Mouse (Mus musculus): ENCODE measurements around the gene Rpl19. TPM values are rescaled to one million over a fixed set of nuclear protein-coding genes. Genes with fewer than 3 reads are reported as not detected.

Rpl19 gene
- polyA plus RNA-seq (2015; fragmentation: Nextera tagmentation; extraction: Ambion mirVana) = 801 and 821 TPM in 2 replicates

DNA sequence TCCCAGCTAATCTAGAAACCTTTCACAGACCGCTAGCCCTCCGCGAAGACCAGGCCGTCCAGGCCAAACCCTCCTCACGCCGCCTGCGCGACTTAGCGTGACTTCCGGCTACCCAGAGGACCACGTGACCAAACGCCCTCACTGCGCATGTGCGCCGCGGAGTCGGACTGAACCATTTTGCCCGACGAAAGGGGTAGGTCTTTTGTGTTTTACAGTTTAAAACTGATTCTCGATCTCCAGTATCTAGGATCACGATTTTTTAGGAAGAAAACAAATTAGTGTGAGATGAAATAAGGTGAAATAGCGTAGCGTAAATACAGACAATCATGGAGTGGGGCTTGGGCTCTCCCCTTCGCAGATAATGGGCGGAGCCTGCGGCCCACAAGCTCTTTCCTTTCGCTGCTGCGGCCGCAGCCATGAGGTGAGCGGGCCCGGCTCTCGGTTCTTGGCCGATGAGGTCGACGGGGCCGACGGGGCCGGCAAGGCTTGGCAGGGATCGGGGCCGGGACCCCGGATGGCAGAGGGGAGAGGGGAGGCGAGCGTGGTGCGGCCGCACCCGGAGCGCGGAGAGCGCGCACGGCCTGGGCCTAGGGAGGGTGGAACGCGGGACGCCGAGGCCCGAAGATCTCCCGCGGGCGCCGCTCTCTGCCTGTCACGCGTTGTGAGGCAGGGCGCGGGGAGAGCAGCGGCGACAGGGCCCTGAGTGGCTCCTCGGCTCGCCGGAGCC, at the start of gene Rpl19:
Rpl19 (plus strand) TSS at position 141 of the 727 bp plus-strand sequence.
- H3K9ac ChIP-seq = peak within 1 kb of the TSS; percentile 99
- H3K27ac ChIP-seq = peak within 1 kb of the TSS; percentile 79
- peaks cover 30% of the 10 kb centered on the region for H3K4me1 ChIP-seq
- H3K27me3 ChIP-seq = no peaks in the 10 kb centered on the region
- H3K4me2 ChIP-seq = peak within 1 kb of the TSS; percentile 98
- peak within 1 kb of the TSS; percentile 93 for H3K4me3 ChIP-seq
- peaks cover 34% of the 10 kb centered on the region for H3K36me3 ChIP-seq (ENCODE audit: poor library complexity, severe bottlenecking)
- H3K9me3 ChIP-seq (replicated peaks) = no peaks in the 10 kb centered on the region
- 0% methylated on average over 48 of the region's 69 CpGs for WGBS
- ATAC-seq = peak; percentile 65

DNA sequence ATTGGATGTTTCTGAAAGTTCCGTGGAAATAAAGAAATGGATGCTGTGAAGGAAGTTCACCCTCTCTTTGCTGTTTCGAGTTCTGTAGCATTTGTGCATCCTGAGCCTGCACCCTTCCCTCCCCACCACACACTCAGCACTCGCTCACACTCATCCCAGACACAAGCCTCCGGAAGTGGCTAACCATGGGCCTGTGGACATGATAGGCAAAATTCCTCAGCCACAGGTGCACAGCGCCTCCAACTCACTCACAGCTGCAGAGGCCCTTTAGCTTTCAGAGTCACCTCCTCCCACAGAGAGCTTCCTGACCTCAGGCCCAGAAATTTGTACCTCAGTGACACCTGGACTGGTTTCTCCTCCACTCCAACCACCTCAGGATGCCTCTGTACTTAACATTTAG, 48.7 kb upstream of the Rpl19 start:
- Histone ChIP-seq H3K9ac (no peak overlapping the region), H3K4me2 (no peak overlapping the region), H3K4me1 (no peaks in the 10 kb centered on the region), H3K27ac (no peak overlapping the region), H3K27me3 (no peaks in the 10 kb centered on the region), H3K36me3 (ENCODE audit: poor library complexity, severe bottlenecking) (no peaks in the 10 kb centered on the region), H3K9me3 (replicated peaks) (no peaks in the 10 kb centered on the region), H3K4me3 (no peak overlapping the region)
- WGBS = 78% methylated on average over 5 of the region's 5 CpGs
- no peak for ATAC-seq

DNA sequence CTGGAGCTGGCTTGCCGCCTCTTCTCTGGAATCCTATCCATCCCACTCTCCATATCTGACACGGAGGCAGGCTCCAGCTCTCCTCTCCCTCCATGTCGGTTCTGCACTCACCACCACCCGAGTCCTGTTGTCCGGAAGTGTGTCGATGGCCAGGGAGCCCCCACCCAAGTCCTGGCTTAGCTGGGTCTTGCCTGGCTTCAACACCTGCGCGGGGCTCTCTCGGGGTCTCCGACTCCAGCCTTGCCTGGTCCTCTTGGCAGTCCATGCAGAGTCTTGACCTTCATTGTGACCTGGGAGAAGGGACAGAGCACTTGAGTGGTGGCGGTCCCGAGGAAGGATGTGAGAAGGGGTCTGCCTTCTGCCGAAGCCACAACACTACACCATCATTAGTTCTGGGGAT, 48.1 kb upstream of the Rpl19 start:
- Histone ChIP-seq H3K36me3 (ENCODE audit: poor library complexity, severe bottlenecking) (no peaks in the 10 kb centered on the region), H3K9me3 (replicated peaks) (no peaks in the 10 kb centered on the region), H3K4me2 (no peak overlapping the region), H3K9ac (no peak overlapping the region), H3K4me3 (no peak overlapping the region), H3K27ac (no peak overlapping the region), H3K4me1 (no peaks in the 10 kb centered on the region), H3K27me3 (no peaks in the 10 kb centered on the region)
- no peak for ATAC-seq
- 88% methylated on average over 13 of the region's 13 CpGs for WGBS

DNA sequence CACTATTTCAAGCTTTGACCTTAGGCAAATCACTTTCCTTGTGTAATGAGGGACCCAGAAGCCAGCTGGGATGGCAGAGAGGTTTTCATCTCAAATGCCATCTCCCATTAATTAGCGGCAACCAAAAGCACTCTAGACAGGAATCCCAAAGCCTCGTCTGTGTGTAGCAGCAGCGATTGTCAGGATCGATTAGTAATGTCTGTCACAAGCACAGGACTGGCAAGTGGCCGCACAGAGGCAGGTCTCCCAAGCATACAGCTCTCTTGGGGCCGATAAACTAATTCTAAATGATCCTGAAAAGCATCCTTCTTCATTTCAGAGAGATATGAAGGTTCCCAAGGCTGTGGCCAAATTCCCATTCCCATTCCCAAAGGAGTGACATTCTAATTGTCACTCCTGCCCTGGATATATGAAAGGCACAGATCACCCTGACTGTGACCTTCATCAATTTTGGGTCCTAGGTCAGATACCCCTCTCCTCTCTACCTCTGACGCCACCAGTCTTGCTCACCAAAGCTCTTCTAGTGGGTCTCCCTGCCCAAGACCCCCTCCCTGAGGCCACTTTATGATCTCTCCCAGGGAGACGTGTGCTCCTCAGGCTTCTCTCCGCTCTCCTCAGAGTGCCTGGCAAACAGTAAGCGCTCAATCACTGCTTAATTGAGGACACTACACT, 46.5 kb upstream of the Rpl19 start:
- Histone ChIP-seq H3K4me3 (no peak overlapping the region), H3K4me2 (no peak overlapping the region), H3K27ac (no peak overlapping the region), H3K36me3 (ENCODE audit: poor library complexity, severe bottlenecking) (no peaks in the 10 kb centered on the region), H3K4me1 (no peaks in the 10 kb centered on the region), H3K9me3 (replicated peaks) (no peaks in the 10 kb centered on the region), H3K27me3 (peaks cover 15% of the 10 kb centered on the region), H3K9ac (no peak overlapping the region)
- WGBS = 73% methylated on average over 10 of the region's 10 CpGs
- ATAC-seq = no peak

DNA sequence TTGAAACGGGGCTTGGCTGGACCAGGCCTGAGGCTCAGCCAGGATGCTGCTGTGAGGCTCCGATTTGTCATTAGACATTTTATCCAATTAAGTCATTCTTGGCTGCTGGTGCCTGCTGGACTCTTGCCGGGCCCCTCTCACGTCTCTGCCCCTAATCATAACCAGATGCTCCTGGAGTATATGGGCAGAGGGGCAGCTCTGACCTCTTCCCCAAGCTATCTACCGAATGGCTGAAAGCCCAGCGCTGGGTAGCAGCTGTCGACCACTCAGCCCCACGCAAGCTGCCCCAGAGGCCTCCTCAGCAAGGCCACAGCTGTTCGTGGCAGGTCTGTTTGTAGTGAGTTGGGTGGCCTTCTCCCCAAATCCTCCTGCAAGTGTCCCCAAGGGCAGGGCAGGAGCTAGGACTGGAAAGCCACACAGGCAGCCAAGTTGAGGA, 46.0 kb upstream of the Rpl19 start:
- Histone ChIP-seq H3K27me3 (peaks cover 21% of the 10 kb centered on the region), H3K36me3 (ENCODE audit: poor library complexity, severe bottlenecking) (no peaks in the 10 kb centered on the region), H3K4me2 (no peak overlapping the region), H3K9me3 (replicated peaks) (no peaks in the 10 kb centered on the region), H3K27ac (no peak overlapping the region), H3K4me1 (no peaks in the 10 kb centered on the region), H3K9ac (no peak overlapping the region), H3K4me3 (no peak overlapping the region)
- no peak for ATAC-seq
- WGBS = 73% methylated on average over 9 of the region's 9 CpGs

DNA sequence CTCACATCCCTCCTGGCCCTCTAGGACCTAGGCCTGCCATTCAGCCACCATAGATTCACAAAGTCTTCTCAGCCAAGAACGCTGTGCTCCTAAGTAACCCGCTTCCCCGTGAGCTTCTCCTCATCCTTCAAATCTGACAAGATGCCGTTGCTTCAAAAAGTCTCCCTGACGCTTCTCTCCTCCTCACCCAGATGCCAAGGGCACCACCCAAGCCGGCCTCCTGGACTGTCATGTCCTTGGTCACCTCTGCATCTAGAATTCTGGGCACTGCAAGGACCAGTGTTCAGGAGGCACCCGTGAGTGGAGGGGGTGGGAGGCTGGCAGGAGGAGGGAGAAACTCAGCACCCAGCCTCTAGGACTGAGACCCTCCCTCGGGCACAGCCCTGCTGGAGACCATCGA, 43.8 kb upstream of the Rpl19 start:
- Histone ChIP-seq H3K36me3 (ENCODE audit: poor library complexity, severe bottlenecking) (no peaks in the 10 kb centered on the region), H3K27me3 (peaks cover 39% of the 10 kb centered on the region), H3K4me1 (peaks cover 12% of the 10 kb centered on the region), H3K9me3 (replicated peaks) (no peaks in the 10 kb centered on the region), H3K4me3 (no peak overlapping the region), H3K9ac (no peak overlapping the region), H3K27ac (no peak overlapping the region), H3K4me2 (no peak overlapping the region)
- no peak for ATAC-seq
- 93% methylated on average over 9 of the region's 9 CpGs for WGBS

DNA sequence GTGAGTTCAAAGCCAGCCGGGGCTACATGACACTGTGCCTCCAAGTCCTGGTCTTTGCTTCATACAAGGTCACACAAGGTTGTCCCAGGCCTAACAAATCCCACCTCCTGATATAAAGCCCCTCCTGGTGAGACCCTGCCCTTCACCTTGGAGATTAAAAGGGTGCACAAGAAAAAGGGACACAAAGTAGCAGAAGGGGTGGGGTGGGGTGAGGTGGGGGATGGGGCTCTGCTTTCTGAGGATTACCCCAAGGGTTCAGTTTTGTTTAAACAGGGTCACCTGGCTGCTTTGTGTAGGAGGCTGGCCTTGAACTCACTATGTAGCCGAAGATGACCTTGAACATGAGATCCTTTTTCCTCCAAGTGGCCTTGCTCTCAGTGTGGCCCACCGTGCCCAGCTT, 43.0 kb upstream of the Rpl19 start:
- H3K4me2 ChIP-seq = no peak overlapping the region
- 86% methylated on average over 3 of the region's 3 CpGs for WGBS

DNA sequence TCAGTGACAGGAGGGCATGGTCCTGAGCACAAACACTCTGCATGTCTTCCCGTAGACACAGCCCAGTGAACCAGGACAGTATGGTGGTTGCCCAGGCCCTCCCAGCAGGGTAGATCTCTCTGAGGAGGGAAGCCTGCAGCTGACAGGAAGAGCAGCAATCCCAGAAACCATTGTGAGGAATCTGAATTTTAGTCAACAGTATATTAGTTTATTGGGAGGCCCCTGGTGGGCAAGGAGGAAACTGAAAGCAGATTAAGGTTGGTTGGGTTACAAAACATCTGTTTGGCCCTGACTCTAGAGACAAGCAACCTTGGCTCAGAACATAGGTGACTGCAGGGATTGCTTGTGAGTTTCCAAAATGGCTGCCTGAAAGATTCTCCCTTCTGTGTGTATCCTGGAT, 42.5 kb upstream of the Rpl19 start:
- no peaks in the 10 kb centered on the region for H3K36me3 ChIP-seq (ENCODE audit: poor library complexity, severe bottlenecking)

More for the DNA sequence above, 43.0 kb upstream of the Rpl19 start:
- no peak overlapping the region for H3K9ac ChIP-seq
- no peak for ATAC-seq
- no peaks in the 10 kb centered on the region for H3K9me3 ChIP-seq (replicated peaks)
- no peaks in the 10 kb centered on the region for H3K36me3 ChIP-seq (ENCODE audit: poor library complexity, severe bottlenecking)
- H3K4me3 ChIP-seq = no peak overlapping the region
- peaks cover 14% of the 10 kb centered on the region for H3K4me1 ChIP-seq
- H3K27me3 ChIP-seq = peaks cover 39% of the 10 kb centered on the region
- no peak overlapping the region for H3K27ac ChIP-seq

DNA sequence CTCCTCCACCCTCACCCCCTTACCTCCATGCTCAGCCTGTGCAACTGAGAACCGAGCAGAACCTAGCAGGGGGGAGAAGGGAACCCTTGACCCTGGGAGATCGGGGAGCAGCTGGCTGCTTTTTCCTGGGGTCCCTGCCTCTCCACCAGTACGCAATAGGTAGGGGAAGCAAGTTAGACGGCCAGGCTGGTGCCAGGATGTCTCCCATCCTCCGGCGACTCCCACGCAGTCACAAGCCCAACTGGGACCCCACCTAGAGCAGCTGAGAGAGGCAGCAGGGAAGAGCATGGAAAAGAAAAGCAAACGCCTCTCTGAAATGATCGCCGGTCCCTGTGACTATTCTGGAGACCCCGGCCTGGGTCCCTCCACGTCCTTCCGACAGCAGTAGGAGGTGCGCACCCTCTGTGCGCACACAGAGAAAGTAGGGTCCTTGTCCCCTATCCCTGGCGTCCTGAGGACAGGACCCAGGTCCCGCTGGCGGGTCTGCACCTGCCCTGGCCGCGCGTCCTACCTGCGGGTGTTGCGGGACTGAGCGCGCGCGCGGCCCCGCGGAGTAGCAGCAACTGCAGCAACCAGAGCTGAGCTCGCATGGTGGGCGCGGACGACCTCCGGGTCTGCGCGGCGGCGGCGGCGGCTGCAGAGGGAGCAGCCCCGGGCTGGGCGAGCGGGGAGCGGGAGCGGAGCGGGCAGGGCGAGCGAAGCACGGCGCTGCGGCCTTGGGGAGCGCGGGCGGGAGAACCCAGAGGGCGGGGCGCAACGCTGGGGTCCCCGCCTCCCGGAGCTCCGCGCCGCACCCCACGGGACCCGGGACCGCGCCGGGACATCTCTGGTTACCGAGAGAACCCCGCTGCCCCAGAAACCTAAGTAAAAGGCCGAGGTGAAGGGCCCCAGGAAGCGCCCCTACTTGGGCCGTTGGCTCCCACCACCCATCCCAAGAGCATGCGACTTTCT, 40.5 kb upstream of the Rpl19 start, which contains the start of gene Plxdc1:
Plxdc1 (minus strand) TSS at position 718 of the 951 bp plus-strand sequence.
- Histone ChIP-seq H3K4me3 (peak within 1 kb of the TSS; percentile 94), H3K4me2 (peak within 1 kb of the TSS; percentile 78), H3K36me3 (ENCODE audit: poor library complexity, severe bottlenecking) (no peaks in the 10 kb centered on the region), H3K27me3 (peaks cover 41% of the 10 kb centered on the region), H3K4me1 (peaks cover 26% of the 10 kb centered on the region), H3K27ac (no peak within 1 kb of the TSS), H3K9me3 (replicated peaks) (no peaks in the 10 kb centered on the region), H3K9ac (peak within 1 kb of the TSS; percentile 68)
- WGBS = 2% methylated on average over 65 of the region's 74 CpGs
- ATAC-seq = no peak

More for the DNA sequence above, 42.5 kb upstream of the Rpl19 start:
- H3K4me1 ChIP-seq = peaks cover 14% of the 10 kb centered on the region
- peaks cover 39% of the 10 kb centered on the region for H3K27me3 ChIP-seq
- no peak overlapping the region for H3K27ac ChIP-seq
- no peak overlapping the region for H3K4me3 ChIP-seq
- H3K4me2 ChIP-seq = no peak overlapping the region
- H3K9me3 ChIP-seq (replicated peaks) = no peaks in the 10 kb centered on the region
- ATAC-seq = no peak
- H3K9ac ChIP-seq = no peak overlapping the region
- WGBS = 61% methylated on average over 1 of the region's 1 CpGs

DNA sequence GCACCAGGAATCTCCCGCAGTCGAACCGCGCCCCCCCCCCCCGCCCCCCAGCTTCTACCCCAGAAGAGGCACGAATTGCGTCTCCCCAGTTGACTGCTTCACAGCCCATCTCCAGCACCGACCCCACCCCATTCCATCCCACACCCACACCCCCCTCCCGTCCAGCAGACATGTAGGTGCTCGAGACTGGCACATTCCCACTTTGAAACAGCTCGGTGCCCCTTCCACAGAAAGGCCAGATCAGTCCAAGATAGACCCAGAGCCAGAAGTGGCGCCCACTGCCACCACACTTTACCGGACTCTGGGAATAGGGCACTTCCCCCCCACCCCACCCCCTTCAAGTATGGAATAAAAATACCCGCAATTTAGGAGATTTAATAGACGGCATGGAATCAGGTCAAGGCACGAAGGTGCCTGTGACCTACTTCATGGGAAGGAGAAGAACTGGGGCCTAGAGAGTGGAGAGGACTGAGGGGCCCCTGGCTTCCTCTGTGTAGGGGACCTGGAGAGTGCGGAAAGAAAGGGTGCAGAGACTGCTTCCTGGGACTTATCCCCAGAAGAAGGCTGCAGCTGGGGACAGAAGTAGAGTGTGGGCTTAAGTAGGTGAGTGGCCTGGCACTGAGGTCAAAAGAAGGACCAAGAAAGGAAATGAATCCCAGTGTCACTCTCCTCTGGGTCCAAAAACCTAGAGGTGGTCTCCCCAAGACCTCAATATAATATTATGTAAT, 39.6 kb upstream of the Rpl19 start:
- peaks cover 41% of the 10 kb centered on the region for H3K27me3 ChIP-seq
- peak overlapping the region; percentile 94 for H3K4me3 ChIP-seq
- 28% methylated on average over 13 of the region's 17 CpGs for WGBS
- ATAC-seq = no peak
- H3K27ac ChIP-seq = no peak overlapping the region
- peaks cover 26% of the 10 kb centered on the region for H3K4me1 ChIP-seq
- no peaks in the 10 kb centered on the region for H3K9me3 ChIP-seq (replicated peaks)
- H3K9ac ChIP-seq = peak overlapping the region; percentile 68
- H3K4me2 ChIP-seq = peak overlapping the region; percentile 78
- no peaks in the 10 kb centered on the region for H3K36me3 ChIP-seq (ENCODE audit: poor library complexity, severe bottlenecking)
